Mouse (Mus musculus): ENCODE results near the gene Sergef. TPM values are rescaled to one million over a fixed set of nuclear protein-coding genes. Genes with fewer than 3 reads are reported as not detected.

Sergef gene
- polyA plus RNA-seq, 1 experiment from 2014 or later: 11.6 TPM

- Histone ChIP-seq H3K9me3 (replicated peaks; ENCODE audit: control insufficient read depth, low read length) (no peaks in the 10 kb centered on the region), H3K36me3 (replicated peaks; ENCODE audit: control insufficient read depth, insufficient read depth, low read depth, low read length) (no peaks in the 10 kb centered on the region), H3K9ac (replicated peaks; ENCODE audit: low read length) (no peak overlapping the region), H3K27ac (replicated peaks; ENCODE audit: low read depth, low read length) (no peak overlapping the region), H3K4me1 (ENCODE audit: control insufficient read depth, insufficient read depth, low read length) (no peaks in the 10 kb centered on the region), H3K4me2 (ENCODE audit: low read depth, low read length) (no peak overlapping the region), H3K4me3 (ENCODE audit: low read depth, low read length) (no peak overlapping the region), H3K27me3 (ENCODE audit: control insufficient read depth, insufficient read depth, low read length) (no peaks in the 10 kb centered on the region)
- ATAC-seq (replicated peaks; ENCODE audit: insufficient number of reproducible peaks, low FRiP score, low TSS enrichment, low read depth) (no peak), DNase-seq (ENCODE audit: low spot score) (no peak)
- WGBS: 78% methylated on average over 5 of the region's 5 CpGs
Observed at GRCm38 (mm10) chr7:46515960-46516359, 123.6 kb downstream of the Sergef start.

GRCm38 (mm10) chr7:46514981-46515380, 124.6 kb downstream of the Sergef start:
- Histone ChIP-seq H3K27ac (replicated peaks; ENCODE audit: low read depth, low read length) (no peak overlapping the region), H3K4me1 (ENCODE audit: control insufficient read depth, insufficient read depth, low read length) (no peaks in the 10 kb centered on the region), H3K9ac (replicated peaks; ENCODE audit: low read length) (no peak overlapping the region), H3K27me3 (ENCODE audit: control insufficient read depth, insufficient read depth, low read length) (no peaks in the 10 kb centered on the region), H3K4me3 (ENCODE audit: low read depth, low read length) (no peak overlapping the region), H3K36me3 (replicated peaks; ENCODE audit: control insufficient read depth, insufficient read depth, low read depth, low read length) (no peaks in the 10 kb centered on the region), H3K9me3 (replicated peaks; ENCODE audit: control insufficient read depth, low read length) (no peaks in the 10 kb centered on the region), H3K4me2 (ENCODE audit: low read depth, low read length) (no peak overlapping the region)
- WGBS: 91% methylated on average over 8 of the region's 8 CpGs
- DNase-seq (ENCODE audit: low spot score): no peak
- ATAC-seq (replicated peaks; ENCODE audit: insufficient number of reproducible peaks, low FRiP score, low TSS enrichment, low read depth): no peak

GRCm38 (mm10) chr7:46513562-46513961, 126.0 kb downstream of the Sergef start:
- H3K27ac ChIP-seq (replicated peaks; ENCODE audit: low read depth, low read length): no peak overlapping the region
- no peak overlapping the region for H3K9ac ChIP-seq (replicated peaks; ENCODE audit: low read length)
- no peaks in the 10 kb centered on the region for H3K9me3 ChIP-seq (replicated peaks; ENCODE audit: control insufficient read depth, low read length)
- WGBS: 76% methylated on average over 8 of the region's 8 CpGs
- H3K4me1 ChIP-seq (ENCODE audit: control insufficient read depth, insufficient read depth, low read length): no peaks in the 10 kb centered on the region
- no peak overlapping the region for H3K4me2 ChIP-seq (ENCODE audit: low read depth, low read length)
- DNase-seq (ENCODE audit: low spot score) (no peak), ATAC-seq (replicated peaks; ENCODE audit: insufficient number of reproducible peaks, low FRiP score, low TSS enrichment, low read depth) (no peak)
- no peak overlapping the region for H3K4me3 ChIP-seq (ENCODE audit: low read depth, low read length)
- no peaks in the 10 kb centered on the region for H3K27me3 ChIP-seq (ENCODE audit: control insufficient read depth, insufficient read depth, low read length)
- H3K36me3 ChIP-seq (replicated peaks; ENCODE audit: control insufficient read depth, insufficient read depth, low read depth, low read length): no peaks in the 10 kb centered on the region

- no peaks in the 10 kb centered on the region for H3K27me3 ChIP-seq (ENCODE audit: control insufficient read depth, insufficient read depth, low read length)
- no peak overlapping the region for H3K9ac ChIP-seq (replicated peaks; ENCODE audit: low read length)
- H3K4me3 ChIP-seq (ENCODE audit: low read depth, low read length): no peak overlapping the region
- H3K4me2 ChIP-seq (ENCODE audit: low read depth, low read length): no peak overlapping the region
- no peaks in the 10 kb centered on the region for H3K4me1 ChIP-seq (ENCODE audit: control insufficient read depth, insufficient read depth, low read length)
- ATAC-seq (replicated peaks; ENCODE audit: insufficient number of reproducible peaks, low FRiP score, low TSS enrichment, low read depth) (no peak), DNase-seq (ENCODE audit: low spot score) (no peak)
- no peaks in the 10 kb centered on the region for H3K9me3 ChIP-seq (replicated peaks; ENCODE audit: control insufficient read depth, low read length)
- 70% methylated on average over 5 of the region's 5 CpGs for WGBS
- H3K27ac ChIP-seq (replicated peaks; ENCODE audit: low read depth, low read length): no peak overlapping the region
- H3K36me3 ChIP-seq (replicated peaks; ENCODE audit: control insufficient read depth, insufficient read depth, low read depth, low read length): no peaks in the 10 kb centered on the region
Observed at GRCm38 (mm10) chr7:46512792-46513191, 126.8 kb downstream of the Sergef start.

GRCm38 (mm10) chr7:46510806-46511205, 128.8 kb downstream of the Sergef start:
- Histone ChIP-seq H3K36me3 (replicated peaks; ENCODE audit: control insufficient read depth, insufficient read depth, low read depth, low read length) (no peaks in the 10 kb centered on the region), H3K27me3 (ENCODE audit: control insufficient read depth, insufficient read depth, low read length) (no peaks in the 10 kb centered on the region), H3K4me3 (ENCODE audit: low read depth, low read length) (no peak overlapping the region), H3K4me2 (ENCODE audit: low read depth, low read length) (no peak overlapping the region), H3K9me3 (replicated peaks; ENCODE audit: control insufficient read depth, low read length) (no peaks in the 10 kb centered on the region), H3K4me1 (ENCODE audit: control insufficient read depth, insufficient read depth, low read length) (no peaks in the 10 kb centered on the region), H3K9ac (replicated peaks; ENCODE audit: low read length) (no peak overlapping the region), H3K27ac (replicated peaks; ENCODE audit: low read depth, low read length) (no peak overlapping the region)
- DNase-seq (ENCODE audit: low spot score) (no peak), ATAC-seq (replicated peaks; ENCODE audit: insufficient number of reproducible peaks, low FRiP score, low TSS enrichment, low read depth) (no peak)
- 73% methylated on average over 2 of the region's 2 CpGs for WGBS

GRCm38 (mm10) chr7:46509391-46510310, 130.0 kb downstream of the Sergef start:
- peak; percentile 15 for DNase-seq (ENCODE audit: low spot score)
- no peaks in the 10 kb centered on the region for H3K36me3 ChIP-seq (replicated peaks; ENCODE audit: control insufficient read depth, insufficient read depth, low read depth, low read length)
- no peak overlapping the region for H3K4me2 ChIP-seq (ENCODE audit: low read depth, low read length)
- no peak overlapping the region for H3K27ac ChIP-seq (replicated peaks; ENCODE audit: low read depth, low read length)
- no peak overlapping the region for H3K9ac ChIP-seq (replicated peaks; ENCODE audit: low read length)
- H3K9me3 ChIP-seq (replicated peaks; ENCODE audit: control insufficient read depth, low read length): no peaks in the 10 kb centered on the region
- H3K4me1 ChIP-seq (ENCODE audit: control insufficient read depth, insufficient read depth, low read length): no peaks in the 10 kb centered on the region
- no peak overlapping the region for H3K4me3 ChIP-seq (ENCODE audit: low read depth, low read length)
- H3K27me3 ChIP-seq (ENCODE audit: control insufficient read depth, insufficient read depth, low read length): no peaks in the 10 kb centered on the region
- peak; percentile 64; the same call in 1 of the 2 replicates for ATAC-seq (replicated peaks; ENCODE audit: insufficient number of reproducible peaks, low FRiP score, low TSS enrichment, low read depth)
- WGBS: 62% methylated on average over 24 of the region's 24 CpGs

- no peak for DNase-seq (ENCODE audit: low spot score)
- H3K4me2 ChIP-seq (ENCODE audit: low read depth, low read length): no peak overlapping the region
Observed at GRCm38 (mm10) chr7:46508590-46509318, 130.9 kb downstream of the Sergef start.

GRCm38 (mm10) chr7:46504157-46504556, 135.4 kb downstream of the Sergef start:
- H3K4me1 ChIP-seq (ENCODE audit: control insufficient read depth, insufficient read depth, low read length): no peaks in the 10 kb centered on the region
- WGBS: 52% methylated on average over 4 of the region's 4 CpGs
- ATAC-seq (replicated peaks; ENCODE audit: insufficient number of reproducible peaks, low FRiP score, low TSS enrichment, low read depth): no peak
- no peak for DNase-seq (ENCODE audit: low spot score)
- H3K9me3 ChIP-seq (replicated peaks; ENCODE audit: control insufficient read depth, low read length): no peaks in the 10 kb centered on the region
- H3K4me2 ChIP-seq (ENCODE audit: low read depth, low read length): no peak overlapping the region
- no peaks in the 10 kb centered on the region for H3K36me3 ChIP-seq (replicated peaks; ENCODE audit: control insufficient read depth, insufficient read depth, low read depth, low read length)
- no peak overlapping the region for H3K9ac ChIP-seq (replicated peaks; ENCODE audit: low read length)
- H3K4me3 ChIP-seq (ENCODE audit: low read depth, low read length): no peak overlapping the region
- no peaks in the 10 kb centered on the region for H3K27me3 ChIP-seq (ENCODE audit: control insufficient read depth, insufficient read depth, low read length)
- no peak overlapping the region for H3K27ac ChIP-seq (replicated peaks; ENCODE audit: low read depth, low read length)

More at GRCm38 (mm10) chr7:46508590-46509318, 130.9 kb downstream of the Sergef start:
- H3K36me3 ChIP-seq (replicated peaks; ENCODE audit: control insufficient read depth, insufficient read depth, low read depth, low read length): no peaks in the 10 kb centered on the region
- no peak overlapping the region for H3K27ac ChIP-seq (replicated peaks; ENCODE audit: low read depth, low read length)
- no peak for ATAC-seq (replicated peaks; ENCODE audit: insufficient number of reproducible peaks, low FRiP score, low TSS enrichment, low read depth)
- H3K9me3 ChIP-seq (replicated peaks; ENCODE audit: control insufficient read depth, low read length): no peaks in the 10 kb centered on the region
- no peaks in the 10 kb centered on the region for H3K27me3 ChIP-seq (ENCODE audit: control insufficient read depth, insufficient read depth, low read length)
- no peak overlapping the region for H3K9ac ChIP-seq (replicated peaks; ENCODE audit: low read length)
- H3K4me3 ChIP-seq (ENCODE audit: low read depth, low read length): no peak overlapping the region
- no peaks in the 10 kb centered on the region for H3K4me1 ChIP-seq (ENCODE audit: control insufficient read depth, insufficient read depth, low read length)
- WGBS: 77% methylated on average over 12 of the region's 12 CpGs

Data from embryonic facial prominence, embryonic 11.5 days (tissue).